Mouse (Mus musculus): ENCODE results near the gene Tmem144. TPM values are rescaled to one million over a fixed set of nuclear protein-coding genes. Genes with fewer than 3 reads are reported as not detected.

The Tmem144 gene
- polyA plus RNA-seq, 1 experiment = 463 TPM

DNA sequence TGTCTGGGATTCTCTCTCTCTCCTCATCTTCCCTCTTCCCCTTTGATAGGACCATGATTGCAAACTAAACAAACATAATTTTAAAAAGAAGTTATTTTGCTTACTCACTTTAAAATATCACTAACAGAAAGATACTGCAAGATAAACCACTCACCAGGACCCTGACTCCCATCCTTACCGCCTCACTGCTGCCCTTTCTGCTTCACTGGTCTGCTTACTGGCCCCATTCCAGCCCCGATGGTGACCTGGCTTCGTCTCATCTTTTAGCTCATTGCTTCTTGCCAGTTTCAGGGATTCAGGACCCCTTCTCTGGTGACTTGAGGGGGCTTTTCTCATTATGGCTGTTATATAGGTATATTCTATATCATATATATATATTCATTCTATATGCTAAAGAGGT is 13.5 kb upstream of the Tmem144 start:
- no peaks in the 10 kb centered on the region for H3K27me3 ChIP-seq (ENCODE audit: control insufficient read depth, insufficient read depth, low read length)
- no peak overlapping the region for H3K4me3 ChIP-seq (ENCODE audit: control insufficient read depth, low read depth, low read length)
- no peaks in the 10 kb centered on the region for H3K36me3 ChIP-seq (ENCODE audit: control insufficient read depth, insufficient read depth, low read length)
- H3K4me1 ChIP-seq (ENCODE audit: control insufficient read depth, insufficient read depth, low read length) = no peaks in the 10 kb centered on the region
- TF ChIP-seq POLR2A (IDR thresholded peaks at IDR 0.05; ENCODE audit: control insufficient read depth, low read depth, low read length) = no peak
- H3K27ac ChIP-seq (ENCODE audit: control insufficient read depth, insufficient read depth, low read depth, low read length) = no peak overlapping the region

- no peaks in the 10 kb centered on the region for H3K4me1 ChIP-seq (ENCODE audit: control insufficient read depth, insufficient read depth, low read length)
- H3K4me3 ChIP-seq (ENCODE audit: control insufficient read depth, low read depth, low read length) = no peak overlapping the region
- peak overlapping the region; percentile 42; the same call in 1 of the 2 replicates for H3K27ac ChIP-seq (ENCODE audit: control insufficient read depth, insufficient read depth, low read depth, low read length)
- H3K27me3 ChIP-seq (ENCODE audit: control insufficient read depth, insufficient read depth, low read length) = no peaks in the 10 kb centered on the region
- TF ChIP-seq CTCF (IDR thresholded peaks at IDR 0.05; ENCODE audit: control insufficient read depth, insufficient read depth, insufficient replicate concordance, low read depth, low read length) (no peak), POLR2A (IDR thresholded peaks at IDR 0.05; ENCODE audit: control insufficient read depth, low read depth, low read length) (no peak)
- no peaks in the 10 kb centered on the region for H3K36me3 ChIP-seq (ENCODE audit: control insufficient read depth, insufficient read depth, low read length)
Observed at GRCm38 (mm10) chr3:79864824-79865223, 12.3 kb upstream of the Tmem144 start.

DNA sequence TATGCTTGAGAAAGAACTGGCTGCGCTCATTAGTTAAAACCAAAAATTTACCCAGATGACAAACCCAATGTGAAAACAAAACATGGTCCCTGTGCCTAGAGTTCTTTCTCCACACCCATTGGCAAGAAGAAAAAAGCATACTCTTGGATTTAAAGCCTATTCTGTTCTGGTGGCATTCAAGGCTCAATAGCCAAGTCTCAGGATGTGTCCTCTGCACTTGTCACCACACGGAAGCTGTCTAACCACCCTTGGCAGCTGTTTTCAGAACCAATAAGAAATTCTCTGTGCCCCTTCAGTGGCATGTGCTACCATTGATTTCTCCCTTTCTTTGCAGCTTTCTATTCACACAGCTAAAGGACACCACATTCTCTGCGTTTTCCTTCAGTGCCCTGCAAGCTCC is 5.6 kb upstream of the Tmem144 start:
- TF ChIP-seq POLR2A (IDR thresholded peaks at IDR 0.05; ENCODE audit: control insufficient read depth, low read depth, low read length) (no peak), CTCF (IDR thresholded peaks at IDR 0.05; ENCODE audit: control insufficient read depth, insufficient read depth, insufficient replicate concordance, low read depth, low read length) (no peak)
- Histone ChIP-seq H3K27me3 (ENCODE audit: control insufficient read depth, insufficient read depth, low read length) (no peaks in the 10 kb centered on the region), H3K4me3 (ENCODE audit: control insufficient read depth, low read depth, low read length) (no peak overlapping the region), H3K36me3 (ENCODE audit: control insufficient read depth, insufficient read depth, low read length) (no peaks in the 10 kb centered on the region), H3K4me1 (ENCODE audit: control insufficient read depth, insufficient read depth, low read length) (no peaks in the 10 kb centered on the region; the same call in 1 of the 2 replicates), H3K27ac (ENCODE audit: control insufficient read depth, insufficient read depth, low read depth, low read length) (no peak overlapping the region)

DNA sequence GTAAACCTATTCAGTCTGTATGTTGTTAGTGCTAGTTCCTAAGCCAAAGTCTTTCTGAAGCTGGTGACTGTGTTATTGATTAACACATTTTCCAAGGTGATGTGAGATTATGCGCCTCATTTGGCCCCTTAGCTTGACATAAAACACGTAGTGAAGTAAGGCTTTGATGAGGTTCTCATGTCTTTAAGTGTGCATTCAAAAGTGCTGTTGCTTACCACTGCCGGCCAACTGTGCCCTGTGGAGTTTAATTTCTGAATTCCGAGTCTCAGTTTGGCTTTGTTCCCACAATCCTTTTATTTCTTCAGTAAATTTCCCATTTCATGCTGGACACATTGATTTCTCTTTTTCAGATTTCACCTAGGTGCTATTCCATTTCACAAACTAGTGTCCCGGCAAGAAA is 5.2 kb upstream of the Tmem144 start:
- TF ChIP-seq CTCF (IDR thresholded peaks at IDR 0.05; ENCODE audit: control insufficient read depth, insufficient read depth, insufficient replicate concordance, low read depth, low read length) (no peak), POLR2A (IDR thresholded peaks at IDR 0.05; ENCODE audit: control insufficient read depth, low read depth, low read length) (no peak)
- Histone ChIP-seq H3K4me3 (ENCODE audit: control insufficient read depth, low read depth, low read length) (no peak overlapping the region), H3K36me3 (ENCODE audit: control insufficient read depth, insufficient read depth, low read length) (no peaks in the 10 kb centered on the region), H3K27ac (ENCODE audit: control insufficient read depth, insufficient read depth, low read depth, low read length) (no peak overlapping the region), H3K4me1 (ENCODE audit: control insufficient read depth, insufficient read depth, low read length) (no peaks in the 10 kb centered on the region; the same call in 1 of the 2 replicates), H3K27me3 (ENCODE audit: control insufficient read depth, insufficient read depth, low read length) (no peaks in the 10 kb centered on the region)

- Histone ChIP-seq H3K27me3 (ENCODE audit: control insufficient read depth, insufficient read depth, low read length) (no peaks in the 10 kb centered on the region), H3K36me3 (ENCODE audit: control insufficient read depth, insufficient read depth, low read length) (no peaks in the 10 kb centered on the region), H3K4me3 (ENCODE audit: control insufficient read depth, low read depth, low read length) (peak overlapping the region; percentile 82), H3K27ac (ENCODE audit: control insufficient read depth, insufficient read depth, low read depth, low read length) (peak overlapping the region; percentile 16; the same call in 1 of the 2 replicates), H3K4me1 (ENCODE audit: control insufficient read depth, insufficient read depth, low read length) (no peaks in the 10 kb centered on the region; the same call in 1 of the 2 replicates)
- TF ChIP-seq CTCF (IDR thresholded peaks at IDR 0.05; ENCODE audit: control insufficient read depth, insufficient read depth, insufficient replicate concordance, low read depth, low read length) (no peak), POLR2A (IDR thresholded peaks at IDR 0.05; ENCODE audit: control insufficient read depth, low read depth, low read length) (no peak)
Observed at GRCm38 (mm10) chr3:79852108-79852507, 465 bp downstream of the Tmem144 start.

DNA sequence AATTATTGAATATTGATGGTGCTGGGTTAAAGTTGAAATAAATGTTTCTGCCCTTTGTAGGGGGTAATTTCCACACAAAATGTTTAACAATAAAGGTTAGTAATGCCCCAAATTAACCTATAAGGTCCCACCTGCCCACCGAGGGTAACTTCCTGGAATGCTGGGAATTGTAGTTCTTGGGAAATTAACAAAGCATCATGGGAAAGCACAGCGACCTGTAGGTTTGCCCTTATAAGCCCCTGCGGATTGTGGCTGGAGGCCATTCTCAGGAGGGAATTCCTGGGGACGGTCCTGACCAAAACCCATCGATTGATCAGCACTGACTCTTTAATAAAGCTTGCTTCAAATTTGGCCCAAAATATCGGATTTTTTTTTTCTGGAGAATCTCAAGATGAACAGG is 1.9 kb downstream of the Tmem144 start:
- Histone ChIP-seq H3K4me1 (ENCODE audit: control insufficient read depth, insufficient read depth, low read length) (no peaks in the 10 kb centered on the region; the same call in 1 of the 2 replicates), H3K27ac (ENCODE audit: control insufficient read depth, insufficient read depth, low read depth, low read length) (no peak overlapping the region), H3K4me3 (ENCODE audit: control insufficient read depth, low read depth, low read length) (peak overlapping the region; percentile 41), H3K36me3 (ENCODE audit: control insufficient read depth, insufficient read depth, low read length) (no peaks in the 10 kb centered on the region), H3K27me3 (ENCODE audit: control insufficient read depth, insufficient read depth, low read length) (no peaks in the 10 kb centered on the region)
- no peak for TF ChIP-seq CTCF (IDR thresholded peaks at IDR 0.05; ENCODE audit: control insufficient read depth, insufficient read depth, insufficient replicate concordance, low read depth, low read length)
- TF ChIP-seq POLR2A (IDR thresholded peaks at IDR 0.05; ENCODE audit: control insufficient read depth, low read depth, low read length) = no peak

DNA sequence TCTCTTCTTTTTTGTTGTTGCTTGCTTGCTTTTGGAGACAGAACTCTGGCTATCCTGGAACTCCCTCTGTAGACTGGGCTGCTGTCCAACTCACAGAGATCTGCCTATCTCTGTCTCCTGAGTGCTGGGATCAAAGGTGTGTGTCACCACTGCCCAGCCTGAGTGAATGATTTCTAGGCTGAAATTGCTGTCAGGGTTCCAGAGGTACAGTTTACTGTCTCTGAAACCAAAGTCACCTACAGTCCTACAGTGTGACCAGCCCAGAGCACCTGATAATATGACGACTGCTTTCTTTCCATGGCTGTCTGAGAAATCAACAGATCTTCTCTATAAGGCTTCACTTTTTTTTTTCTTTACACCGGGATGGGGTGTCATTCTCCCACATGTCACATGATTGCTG is 3.0 kb downstream of the Tmem144 start:
- Histone ChIP-seq H3K27me3 (ENCODE audit: control insufficient read depth, insufficient read depth, low read length) (no peaks in the 10 kb centered on the region), H3K4me3 (ENCODE audit: control insufficient read depth, low read depth, low read length) (peak overlapping the region; percentile 63; the same call in 1 of the 2 replicates), H3K27ac (ENCODE audit: control insufficient read depth, insufficient read depth, low read depth, low read length) (no peak overlapping the region), H3K4me1 (ENCODE audit: control insufficient read depth, insufficient read depth, low read length) (no peaks in the 10 kb centered on the region; the same call in 1 of the 2 replicates), H3K36me3 (ENCODE audit: control insufficient read depth, insufficient read depth, low read length) (no peaks in the 10 kb centered on the region)
- TF ChIP-seq CTCF (IDR thresholded peaks at IDR 0.05; ENCODE audit: control insufficient read depth, insufficient read depth, insufficient replicate concordance, low read depth, low read length) (no peak), POLR2A (IDR thresholded peaks at IDR 0.05; ENCODE audit: control insufficient read depth, low read depth, low read length) (no peak)

DNA sequence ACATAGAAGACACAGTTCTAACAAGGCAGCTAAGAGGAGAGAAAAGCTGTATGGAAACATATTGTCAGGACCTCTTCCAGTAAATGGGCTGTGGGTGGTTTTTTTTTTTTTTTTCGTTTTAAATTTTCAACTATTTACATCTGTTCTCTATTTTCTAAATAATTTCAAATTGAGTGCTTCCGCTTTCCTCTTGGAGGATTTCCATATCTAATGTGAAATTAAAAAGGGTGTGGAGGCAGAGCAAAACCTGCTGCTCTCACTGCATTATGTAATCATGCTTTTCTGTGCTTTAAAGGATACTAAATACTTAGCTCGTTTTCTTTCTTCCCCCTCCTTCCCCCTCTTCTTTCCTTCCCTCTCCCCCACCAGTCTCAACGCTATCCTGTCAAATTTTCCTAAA is 3.7 kb downstream of the Tmem144 start:
- H3K27ac ChIP-seq (ENCODE audit: control insufficient read depth, insufficient read depth, low read depth, low read length) = 0 out of 2 replicates have a peak overlapping the region, but pooled peaks have one; percentile 25
- H3K4me1 ChIP-seq (ENCODE audit: control insufficient read depth, insufficient read depth, low read length) = peaks cover 3% of the 10 kb centered on the region
- TF ChIP-seq CTCF (IDR thresholded peaks at IDR 0.05; ENCODE audit: control insufficient read depth, insufficient read depth, insufficient replicate concordance, low read depth, low read length) = no peak
- TF ChIP-seq POLR2A (IDR thresholded peaks at IDR 0.05; ENCODE audit: control insufficient read depth, low read depth, low read length) = no peak
- H3K4me3 ChIP-seq (ENCODE audit: control insufficient read depth, low read depth, low read length) = no peak overlapping the region
- H3K27me3 ChIP-seq (ENCODE audit: control insufficient read depth, insufficient read depth, low read length) = no peaks in the 10 kb centered on the region
- no peaks in the 10 kb centered on the region for H3K36me3 ChIP-seq (ENCODE audit: control insufficient read depth, insufficient read depth, low read length)

Measured in testis, adult 2 months (tissue).